Mouse (Mus musculus): ENCODE results near the gene Bicdl2. TPM values are rescaled to one million over a fixed set of nuclear protein-coding genes. Genes with fewer than 3 reads are reported as not detected.

Bicdl2 gene
- polyA plus RNA-seq, 1 experiment from 2014 or later: 21.3 TPM

DNA sequence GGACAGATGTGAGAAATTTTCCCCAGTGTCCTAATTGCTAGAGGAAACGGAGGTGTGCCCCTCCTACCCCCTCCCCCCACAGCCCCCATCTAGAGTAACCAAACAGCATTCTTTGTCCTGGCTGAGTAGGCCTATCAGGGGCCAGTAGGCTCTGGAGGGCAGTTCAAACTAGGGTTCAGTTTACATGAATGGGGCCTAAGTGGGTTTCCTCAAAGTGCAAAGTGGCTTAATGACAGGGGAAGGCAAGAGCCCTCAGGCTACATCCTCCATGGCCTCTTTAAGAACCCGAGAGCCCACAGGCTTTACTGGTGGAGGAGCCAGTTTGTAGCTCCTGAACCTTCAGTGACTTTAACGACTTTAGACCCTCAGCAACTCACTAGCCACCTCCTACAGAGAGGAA is 35.5 kb downstream of the Bicdl2 start:
- peaks cover 30% of the 10 kb centered on the region for H3K27me3 ChIP-seq
- peaks cover 13% of the 10 kb centered on the region for H3K4me1 ChIP-seq
- no peak overlapping the region for H3K27ac ChIP-seq
- H3K4me3 ChIP-seq: no peak overlapping the region
- H3K9ac ChIP-seq: no peak overlapping the region
- no peak overlapping the region for H3K4me2 ChIP-seq
- WGBS: 10% methylated on average over 3 of the region's 3 CpGs
- H3K36me3 ChIP-seq: no peaks in the 10 kb centered on the region
- H3K9me3 ChIP-seq: no peaks in the 10 kb centered on the region
- ATAC-seq (ENCODE audit: insufficient number of reproducible peaks, low FRiP score, low TSS enrichment, low read depth): no peak

DNA sequence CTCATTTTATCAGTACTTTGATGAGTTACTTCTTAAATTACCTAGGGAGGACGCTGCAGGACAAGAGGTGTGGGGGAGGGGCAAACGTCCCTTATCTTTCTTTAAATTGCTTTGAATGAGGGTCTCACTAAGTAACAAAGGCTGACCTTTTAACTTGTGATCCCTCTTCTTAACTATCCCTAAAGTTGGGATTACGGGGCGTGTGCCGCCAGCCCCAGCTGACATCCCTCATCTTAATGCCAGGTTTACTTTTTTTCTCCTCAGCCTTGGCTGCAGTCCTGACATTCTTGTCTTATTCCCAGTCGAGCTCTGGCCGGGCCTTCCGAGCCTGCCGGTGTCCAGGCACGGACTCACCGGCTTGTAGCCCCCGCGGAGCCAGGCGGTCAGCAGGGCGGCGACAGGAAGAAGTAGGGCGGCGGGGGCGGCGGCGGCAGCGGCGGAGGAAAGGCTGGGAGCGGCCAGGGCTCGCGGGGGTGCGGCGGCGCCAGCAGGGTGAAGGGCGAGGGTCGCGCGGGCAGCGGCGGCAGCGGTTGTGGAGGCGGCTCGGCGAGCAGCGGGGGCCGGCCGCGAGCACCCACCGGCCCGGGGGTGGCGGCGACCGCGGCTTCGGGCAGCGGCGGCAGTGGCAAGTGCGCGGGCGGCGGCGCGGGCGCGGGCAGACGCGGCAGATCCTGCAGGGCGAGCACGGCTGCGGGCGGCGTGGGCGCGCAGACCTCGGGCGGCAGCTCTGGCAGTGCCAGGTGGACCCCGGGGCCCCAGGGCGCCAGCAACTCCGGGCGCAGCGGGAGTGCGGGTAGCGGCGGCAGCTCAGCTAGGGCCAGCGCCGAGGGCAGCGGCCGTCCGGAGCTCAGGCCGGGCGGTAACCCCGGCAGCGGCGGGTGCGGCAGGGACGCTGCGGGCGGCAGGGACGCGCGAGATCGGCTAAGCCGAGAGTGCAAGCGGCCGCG is 39.1 kb downstream of the Bicdl2 start:
- 1% methylated on average over 85 of the region's 101 CpGs for WGBS
- Histone ChIP-seq H3K27ac (no peak overlapping the region), H3K27me3 (peaks cover 41% of the 10 kb centered on the region), H3K36me3 (no peaks in the 10 kb centered on the region), H3K4me2 (peak overlapping the region; percentile 100), H3K4me3 (peak overlapping the region; percentile 60), H3K9ac (peak overlapping the region; percentile 33), H3K9me3 (no peaks in the 10 kb centered on the region), H3K4me1 (peaks cover 13% of the 10 kb centered on the region)
- ATAC-seq (ENCODE audit: insufficient number of reproducible peaks, low FRiP score, low TSS enrichment, low read depth): peak; percentile 35; the same call in 1 of the 2 replicates

DNA sequence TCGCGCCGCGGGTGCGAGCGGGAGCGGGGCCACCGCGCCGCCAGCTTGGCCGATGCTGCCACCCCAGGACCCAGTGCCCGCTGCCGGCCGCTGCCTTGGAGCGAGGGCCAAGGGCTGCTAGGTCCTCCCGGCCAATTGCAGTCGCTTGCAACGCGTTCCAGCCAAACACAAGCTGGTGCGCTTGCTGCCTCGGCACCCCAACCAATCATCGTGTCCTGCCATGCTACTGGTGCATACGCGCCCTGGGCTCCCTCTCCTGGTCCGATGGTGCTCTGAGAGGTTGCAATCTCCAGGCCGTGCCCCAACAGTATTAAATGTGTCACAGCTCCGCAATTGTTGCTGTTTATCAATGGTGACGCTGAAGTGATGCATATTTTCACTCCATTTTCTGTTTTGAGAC is 39.8 kb downstream of the Bicdl2 start:
- Histone ChIP-seq H3K27me3 (peaks cover 41% of the 10 kb centered on the region), H3K9me3 (no peaks in the 10 kb centered on the region), H3K36me3 (no peaks in the 10 kb centered on the region), H3K9ac (peak overlapping the region; percentile 33; the same call in 1 of the 2 replicates), H3K4me2 (peak overlapping the region; percentile 100), H3K4me3 (peak overlapping the region; percentile 60), H3K27ac (no peak overlapping the region), H3K4me1 (peaks cover 16% of the 10 kb centered on the region)
- ATAC-seq (ENCODE audit: insufficient number of reproducible peaks, low FRiP score, low TSS enrichment, low read depth): peak; percentile 85
- under 1% methylated on average over 25 of the region's 28 CpGs for WGBS

DNA sequence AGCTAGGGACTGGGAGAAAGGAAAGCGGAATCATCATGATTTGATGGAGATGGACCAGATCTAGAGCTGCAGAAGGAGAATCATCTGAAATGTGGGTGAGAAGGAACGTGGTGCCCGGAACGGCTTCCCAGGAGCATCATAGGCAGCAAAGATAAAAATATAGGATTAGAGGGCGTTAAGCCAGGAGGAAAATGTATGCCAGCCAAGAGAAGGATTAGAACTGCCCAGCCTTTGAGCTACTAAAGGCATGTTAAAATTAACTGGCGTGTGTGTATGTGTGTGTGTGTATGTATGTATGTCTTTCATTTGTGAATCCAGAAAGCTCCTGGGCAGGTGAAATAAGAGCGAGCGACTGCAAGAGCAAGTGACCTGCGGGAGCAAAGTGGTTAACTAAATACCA is 43.0 kb downstream of the Bicdl2 start:
- WGBS: 86% methylated on average over 9 of the region's 9 CpGs
- H3K4me1 ChIP-seq: peaks cover 21% of the 10 kb centered on the region
- H3K36me3 ChIP-seq: no peaks in the 10 kb centered on the region
- no peak for ATAC-seq (ENCODE audit: insufficient number of reproducible peaks, low FRiP score, low TSS enrichment, low read depth)
- no peak overlapping the region for H3K4me3 ChIP-seq
- H3K9ac ChIP-seq: no peak overlapping the region
- H3K9me3 ChIP-seq: no peaks in the 10 kb centered on the region
- H3K27me3 ChIP-seq: peaks cover 38% of the 10 kb centered on the region
- no peak overlapping the region for H3K4me2 ChIP-seq
- no peak overlapping the region for H3K27ac ChIP-seq

DNA sequence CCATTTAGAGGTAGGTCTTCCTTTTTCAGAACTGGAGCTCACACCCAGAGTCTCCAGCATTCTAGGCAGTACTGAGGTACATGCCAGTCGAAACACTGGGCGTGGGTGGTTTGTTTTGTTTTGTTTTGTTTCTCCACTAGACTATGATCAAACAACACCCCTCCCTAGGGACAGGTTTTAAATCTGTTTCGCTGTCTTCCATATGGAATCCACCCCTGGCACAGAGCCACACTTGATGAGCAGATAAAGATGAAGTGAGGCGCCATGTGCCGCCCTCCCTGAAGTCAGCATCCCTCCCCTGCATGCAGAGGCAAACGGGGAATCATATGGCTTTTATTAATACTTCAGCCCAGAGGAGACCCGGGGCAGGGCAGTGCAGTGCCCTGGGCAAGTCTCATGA is 44.4 kb downstream of the Bicdl2 start:
- H3K27ac ChIP-seq: no peak overlapping the region; the same call in 1 of the 2 replicates
- no peak overlapping the region for H3K9ac ChIP-seq
- H3K36me3 ChIP-seq: no peaks in the 10 kb centered on the region
- peaks cover 24% of the 10 kb centered on the region for H3K27me3 ChIP-seq
- H3K4me3 ChIP-seq: no peak overlapping the region
- no peak overlapping the region for H3K4me2 ChIP-seq
- no peaks in the 10 kb centered on the region for H3K9me3 ChIP-seq
- WGBS: 22% methylated on average over 7 of the region's 7 CpGs
- no peak for ATAC-seq (ENCODE audit: insufficient number of reproducible peaks, low FRiP score, low TSS enrichment, low read depth)
- peaks cover 15% of the 10 kb centered on the region for H3K4me1 ChIP-seq

DNA sequence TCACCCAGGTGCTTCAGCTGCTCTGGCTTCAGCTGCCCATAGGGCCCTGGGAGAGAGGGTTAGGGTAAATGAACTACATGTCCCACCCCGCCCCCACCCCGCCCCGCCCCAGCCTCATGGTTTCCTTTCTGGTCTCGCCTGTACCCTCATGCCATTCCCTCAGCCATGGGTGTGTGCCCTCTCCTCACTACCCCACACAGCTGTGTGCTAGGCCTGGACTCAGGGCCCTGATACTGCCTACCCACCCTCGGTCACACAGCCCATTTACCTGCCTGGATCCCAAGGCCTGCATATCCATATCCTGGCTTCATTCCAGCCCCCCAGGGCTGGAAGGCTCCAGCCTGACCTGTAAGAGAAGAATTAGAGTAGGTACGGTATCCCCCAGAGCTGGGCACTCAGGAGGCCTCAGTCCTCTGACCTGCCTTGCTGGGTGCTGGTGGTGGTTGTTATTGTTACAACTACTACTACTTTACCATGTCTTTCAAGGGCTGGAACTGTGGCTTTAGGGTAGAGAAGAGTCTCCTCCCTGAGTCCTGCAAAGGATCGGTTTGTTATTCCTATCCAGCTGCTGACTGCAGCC is 45.3 kb downstream of the Bicdl2 start:
- H3K4me2 ChIP-seq: no peak overlapping the region
- H3K4me3 ChIP-seq: no peak overlapping the region
- H3K9ac ChIP-seq: no peak overlapping the region
- 0 out of 2 replicates have a peak, but pooled peaks have one; percentile 31 for ATAC-seq (ENCODE audit: insufficient number of reproducible peaks, low FRiP score, low TSS enrichment, low read depth)
- no peaks in the 10 kb centered on the region for H3K9me3 ChIP-seq
- no peaks in the 10 kb centered on the region for H3K36me3 ChIP-seq
- peaks cover 16% of the 10 kb centered on the region for H3K27me3 ChIP-seq
- H3K27ac ChIP-seq: no peak overlapping the region
- 72% methylated on average over 7 of the region's 7 CpGs for WGBS
- H3K4me1 ChIP-seq: peaks cover 8% of the 10 kb centered on the region

DNA sequence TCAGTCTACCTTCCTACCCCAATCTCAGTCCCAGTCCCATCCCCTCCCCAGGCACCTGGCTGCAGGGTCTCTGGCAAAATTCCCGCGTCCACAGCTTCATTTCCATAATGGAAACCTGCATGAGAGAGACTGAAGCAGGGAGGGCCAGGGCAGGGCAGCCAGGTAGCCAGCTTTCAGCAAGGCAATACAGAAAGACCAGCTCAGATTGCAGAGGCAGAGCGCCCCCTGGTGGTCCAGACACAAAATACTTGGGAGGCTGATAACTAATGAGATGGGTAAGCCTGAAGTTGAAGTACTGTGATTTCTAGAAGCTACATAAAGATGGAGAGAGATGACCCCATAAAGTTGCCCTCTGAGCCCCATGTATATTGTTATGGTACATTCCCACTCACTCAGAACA is 45.9 kb downstream of the Bicdl2 start:
- Histone ChIP-seq H3K9me3 (no peaks in the 10 kb centered on the region), H3K4me1 (peaks cover 8% of the 10 kb centered on the region), H3K36me3 (no peaks in the 10 kb centered on the region), H3K27me3 (peaks cover 10% of the 10 kb centered on the region; the same call in 1 of the 2 replicates), H3K27ac (no peak overlapping the region), H3K4me3 (no peak overlapping the region), H3K9ac (no peak overlapping the region), H3K4me2 (no peak overlapping the region)
- WGBS: 6% methylated on average over 3 of the region's 3 CpGs
- no peak for ATAC-seq (ENCODE audit: insufficient number of reproducible peaks, low FRiP score, low TSS enrichment, low read depth)

DNA sequence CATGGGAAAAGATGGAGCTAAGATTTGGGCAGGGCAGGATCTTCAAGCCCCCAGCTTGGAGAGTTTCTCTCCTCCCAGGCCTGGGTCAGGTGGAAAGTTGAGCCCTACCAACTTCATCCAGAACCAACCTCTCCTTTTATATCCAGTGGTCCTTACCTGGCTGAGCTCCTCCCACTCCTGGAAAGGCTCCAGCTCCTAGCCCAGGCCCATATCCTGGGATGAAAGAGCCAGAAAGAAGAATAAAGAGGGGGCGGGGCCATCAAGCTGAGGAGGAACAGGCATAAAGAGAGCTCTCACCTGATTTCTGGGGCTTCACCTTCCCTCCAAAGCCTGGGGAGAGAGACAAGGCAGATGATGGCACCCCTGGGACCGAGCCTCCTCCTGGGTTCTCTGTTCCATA is 56.7 kb downstream of the Bicdl2 start:
- no peaks in the 10 kb centered on the region for H3K9me3 ChIP-seq
- ATAC-seq (ENCODE audit: insufficient number of reproducible peaks, low FRiP score, low TSS enrichment, low read depth): no peak

More for the DNA sequence above, 56.7 kb downstream of the Bicdl2 start:
- Histone ChIP-seq H3K36me3 (no peaks in the 10 kb centered on the region), H3K4me1 (0 out of 2 replicates have a peak, but pooled peaks cover 3% of the 10 kb centered on the region), H3K27ac (no peak overlapping the region), H3K4me2 (no peak overlapping the region), H3K4me3 (no peak overlapping the region), H3K9ac (no peak overlapping the region), H3K27me3 (0 out of 2 replicates have a peak, but pooled peaks cover 2% of the 10 kb centered on the region)
- 59% methylated on average over 2 of the region's 2 CpGs for WGBS

Other genes with a start within 250 kb of the Bicdl2 start
- gene Vmn2r117, start 180.8 kb upstream of the Bicdl2 start, polyA plus RNA-seq (2015; fragmentation: Nextera tagmentation; extraction: Ambion mirVana): not detected in 2 replicates
- 17.5 and 18.2 TPM in 2 replicates for gene Zfp213, start 96.3 kb upstream of the Bicdl2 start, polyA plus RNA-seq (2015; fragmentation: Nextera tagmentation; extraction: Ambion mirVana)
- 12.4 and 12.9 TPM in 2 replicates for gene Zfp13, start 61.0 kb upstream of the Bicdl2 start, polyA plus RNA-seq (2015; fragmentation: Nextera tagmentation; extraction: Ambion mirVana)
- gene Zscan10, start 59.6 kb upstream of the Bicdl2 start, polyA plus RNA-seq (2015; fragmentation: Nextera tagmentation; extraction: Ambion mirVana): 0.16 and 0.18 TPM in 2 replicates
- 0.79 and 0.86 TPM in 2 replicates for gene Mmp25, start 15.2 kb upstream of the Bicdl2 start, polyA plus RNA-seq (2015; fragmentation: Nextera tagmentation; extraction: Ambion mirVana)
- gene Hcfc1r1, start 13.1 kb downstream of the Bicdl2 start, polyA plus RNA-seq (2015; fragmentation: Nextera tagmentation; extraction: Ambion mirVana): 84.2 and 99.2 TPM in 2 replicates
- gene Thoc6, start 13.4 kb downstream of the Bicdl2 start, polyA plus RNA-seq (2015; fragmentation: Nextera tagmentation; extraction: Ambion mirVana): 38.8 and 43.2 TPM in 2 replicates
- gene Tnfrsf12a, start 17.0 kb downstream of the Bicdl2 start, polyA plus RNA-seq (2015; fragmentation: Nextera tagmentation; extraction: Ambion mirVana): 28.0 and 43.9 TPM in 2 replicates
- 7.0 and 10.1 TPM in 2 replicates for gene Cldn6, start 18.7 kb downstream of the Bicdl2 start, polyA plus RNA-seq (2015; fragmentation: Nextera tagmentation; extraction: Ambion mirVana)
- 5.1 and 5.8 TPM in 2 replicates for gene Cldn9, start 23.5 kb downstream of the Bicdl2 start, polyA plus RNA-seq (2015; fragmentation: Nextera tagmentation; extraction: Ambion mirVana)
- gene 1520401A03Rik, start 62.3 kb downstream of the Bicdl2 start, polyA plus RNA-seq (2015; fragmentation: Nextera tagmentation; extraction: Ambion mirVana): 2.2 and 2.9 TPM in 2 replicates
- 45.6 and 49.5 TPM in 2 replicates for gene Pkmyt1, start 65.8 kb downstream of the Bicdl2 start, polyA plus RNA-seq (2015; fragmentation: Nextera tagmentation; extraction: Ambion mirVana)
- gene Paqr4, start 80.4 kb downstream of the Bicdl2 start, polyA plus RNA-seq (2015; fragmentation: Nextera tagmentation; extraction: Ambion mirVana): 17.6 and 20.4 TPM in 2 replicates
- 50.2 and 50.5 TPM in 2 replicates for gene Kremen2, start 85.3 kb downstream of the Bicdl2 start, polyA plus RNA-seq (2015; fragmentation: Nextera tagmentation; extraction: Ambion mirVana)
- 65.7 and 69.8 TPM in 2 replicates for gene Flywch1, start 111.1 kb downstream of the Bicdl2 start, polyA plus RNA-seq (2015; fragmentation: Nextera tagmentation; extraction: Ambion mirVana)
- 34.2 and 39.9 TPM in 2 replicates for gene Flywch2, start 125.6 kb downstream of the Bicdl2 start, polyA plus RNA-seq (2015; fragmentation: Nextera tagmentation; extraction: Ambion mirVana)
- gene Srrm2, start 130.0 kb downstream of the Bicdl2 start, polyA plus RNA-seq (2015; fragmentation: Nextera tagmentation; extraction: Ambion mirVana): 425 and 436 TPM in 2 replicates
- 1,045 and 1,117 TPM in 2 replicates for gene Elob, start 168.6 kb downstream of the Bicdl2 start, polyA plus RNA-seq (2015; fragmentation: Nextera tagmentation; extraction: Ambion mirVana)
- not detected in 2 replicates for gene Prss33, start 175.6 kb downstream of the Bicdl2 start, polyA plus RNA-seq (2015; fragmentation: Nextera tagmentation; extraction: Ambion mirVana)
- not detected in 2 replicates for gene Prss32, start 183.3 kb downstream of the Bicdl2 start, polyA plus RNA-seq (2015; fragmentation: Nextera tagmentation; extraction: Ambion mirVana)
- gene Prss41, start 183.7 kb downstream of the Bicdl2 start, polyA plus RNA-seq (2015; fragmentation: Nextera tagmentation; extraction: Ambion mirVana): 0.73 and 1.0 TPM in 2 replicates
- not detected in 2 replicates for gene Prss21, start 207.6 kb downstream of the Bicdl2 start, polyA plus RNA-seq (2015; fragmentation: Nextera tagmentation; extraction: Ambion mirVana)
- not detected in 2 replicates for gene Dcpp1, start 220.4 kb downstream of the Bicdl2 start, polyA plus RNA-seq (2015; fragmentation: Nextera tagmentation; extraction: Ambion mirVana)
- not detected in 2 replicates for gene Dcpp2, start 220.4 kb downstream of the Bicdl2 start, polyA plus RNA-seq (2015; fragmentation: Nextera tagmentation; extraction: Ambion mirVana)

All from limb, embryonic 15.5 days (tissue).